Mouse (Mus musculus) mesoderm, embryonic 11.5 days (tissue): Measurements from ENCODE around the gene Lcn2.
A peak's percentile ranks its signal among the peaks of the same experiment; 100 is the strongest.
"Not testable (repeated sequence)": the region's sequence is repeated elsewhere in the genome, so short reads cannot be mapped to it uniquely, and the experiment has no call there.

Experiments
- DNase-seq: peaks from one replicate; pipeline ENCODE4 v3.0.0-alpha.2; 2012; ENCODE audit warnings: low read depth, low spot score

The Lcn2 gene

DNA sequence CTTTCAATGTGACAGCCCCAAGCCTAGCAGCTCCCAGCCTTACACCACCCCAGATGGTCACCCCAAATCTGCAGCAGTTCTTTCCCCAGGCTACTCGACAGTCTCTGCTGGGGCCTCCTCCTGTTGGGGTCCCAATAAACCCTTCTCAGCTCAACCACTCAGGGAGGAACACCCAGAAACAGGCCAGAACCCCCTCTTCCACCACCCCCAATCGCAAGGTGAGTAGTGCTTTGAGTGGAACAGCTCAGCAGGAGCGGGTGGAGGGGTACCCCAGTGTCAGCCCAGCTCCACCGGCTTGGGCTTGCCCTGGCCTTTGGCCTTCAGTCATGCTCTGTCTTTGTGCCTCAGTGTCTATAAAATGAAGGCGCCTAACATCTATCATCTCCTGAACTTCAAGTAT, 20.7 kb downstream of the Lcn2 start:
- DNase-seq = no peak

DNA sequence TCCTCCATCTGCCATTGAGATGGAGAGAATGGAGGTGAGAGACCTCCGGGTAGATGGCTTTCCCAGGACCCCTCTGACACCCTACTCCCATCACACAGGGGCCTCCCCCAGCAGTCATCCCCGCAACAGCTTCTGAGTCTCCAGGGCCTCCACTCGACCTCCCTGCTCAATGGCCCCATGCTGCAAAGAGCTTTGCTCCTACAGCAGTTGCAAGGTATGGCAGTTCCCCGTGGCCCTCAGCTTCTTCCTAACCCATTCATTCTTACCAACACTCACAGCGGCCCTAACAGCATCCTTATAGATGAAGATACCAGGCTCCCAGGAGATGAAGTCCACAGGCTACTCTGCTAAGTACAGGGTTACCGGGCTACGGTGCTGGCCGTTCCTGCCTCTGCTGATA, 23.9 kb downstream of the Lcn2 start:
- no peak for DNase-seq

DNA sequence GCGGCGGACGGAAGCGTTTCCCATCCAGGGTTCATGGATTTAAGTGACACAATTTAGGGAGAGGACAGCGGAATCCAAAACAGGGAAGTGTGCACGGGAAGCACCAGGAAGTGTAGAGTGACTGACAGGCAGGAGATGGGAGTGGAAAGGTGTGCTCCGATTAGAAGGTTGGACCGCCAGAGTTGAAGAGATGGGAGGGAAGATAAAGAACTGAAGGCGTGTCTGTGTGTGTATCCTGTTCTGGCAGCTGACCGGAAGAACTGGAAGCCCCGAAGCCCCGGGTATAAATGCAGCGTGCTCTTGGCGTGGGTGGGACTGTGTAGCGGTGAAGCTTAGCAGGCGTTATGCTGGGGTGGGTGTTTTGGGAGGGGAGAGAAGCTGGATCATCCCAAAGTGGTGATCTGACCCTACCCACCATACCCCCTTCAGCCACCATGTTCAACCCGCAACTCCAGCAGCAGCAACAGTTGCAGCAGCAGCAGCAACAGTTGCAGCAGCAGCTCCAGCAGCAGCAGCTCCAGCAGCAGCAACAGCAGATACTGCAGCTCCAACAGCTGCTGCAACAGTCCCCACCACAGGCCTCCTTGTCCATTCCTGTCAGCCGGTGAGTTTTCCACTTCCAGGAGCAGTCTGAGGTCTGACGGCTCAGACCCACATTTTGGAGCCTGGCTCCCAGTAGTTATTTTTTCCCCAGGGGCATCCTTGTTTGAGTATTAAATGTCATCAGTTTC, 24.5 kb downstream of the Lcn2 start:
- DNase-seq = no peak

DNA sequence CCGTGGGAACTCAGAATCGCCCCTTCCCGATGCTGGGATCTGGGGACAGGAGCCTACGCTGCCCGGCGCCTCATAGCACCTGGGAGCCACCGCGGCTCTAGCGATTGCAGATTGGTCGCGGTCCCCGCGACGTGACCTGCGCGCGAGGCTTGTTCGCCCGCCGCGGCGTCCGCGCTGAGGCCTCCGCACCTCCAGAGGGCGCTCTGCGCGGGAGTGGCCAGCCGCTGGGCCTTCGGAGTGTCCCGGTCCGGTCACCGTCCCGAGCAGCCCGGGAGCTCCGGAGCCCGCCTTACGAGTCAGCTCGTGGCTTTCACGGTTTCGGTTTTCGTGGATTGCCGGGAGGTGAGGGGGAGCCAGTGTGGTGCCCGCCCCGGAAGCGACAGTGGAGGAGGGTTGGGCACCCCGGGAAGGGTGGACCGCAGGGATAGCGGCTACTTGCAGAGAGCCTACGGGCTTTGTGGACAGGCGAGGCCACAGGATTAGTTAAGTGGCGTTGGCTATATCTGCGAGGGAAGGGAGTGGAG, 25.2 kb downstream of the Lcn2 start:
- peak; percentile 89 for DNase-seq

DNA sequence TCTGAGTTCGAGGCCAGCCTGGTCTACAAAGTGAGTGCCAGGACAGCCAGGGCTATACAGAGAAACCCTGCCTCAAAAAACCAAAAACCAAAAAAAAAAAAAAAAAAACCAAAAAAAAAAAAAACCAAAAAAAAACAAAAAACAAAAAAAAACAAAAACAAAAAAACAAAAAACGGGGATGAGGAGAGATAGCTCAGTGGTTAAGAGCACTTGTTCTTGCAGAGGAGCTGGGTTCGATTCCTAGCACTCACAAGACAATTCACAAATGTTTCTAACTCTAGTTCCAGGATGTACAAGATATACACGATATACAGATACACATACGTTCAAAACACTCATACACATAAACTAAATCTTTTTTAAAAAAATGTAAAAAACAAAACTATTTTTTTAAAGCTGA, 25.8 kb downstream of the Lcn2 start:
- not testable (repeated sequence) for DNase-seq

DNA sequence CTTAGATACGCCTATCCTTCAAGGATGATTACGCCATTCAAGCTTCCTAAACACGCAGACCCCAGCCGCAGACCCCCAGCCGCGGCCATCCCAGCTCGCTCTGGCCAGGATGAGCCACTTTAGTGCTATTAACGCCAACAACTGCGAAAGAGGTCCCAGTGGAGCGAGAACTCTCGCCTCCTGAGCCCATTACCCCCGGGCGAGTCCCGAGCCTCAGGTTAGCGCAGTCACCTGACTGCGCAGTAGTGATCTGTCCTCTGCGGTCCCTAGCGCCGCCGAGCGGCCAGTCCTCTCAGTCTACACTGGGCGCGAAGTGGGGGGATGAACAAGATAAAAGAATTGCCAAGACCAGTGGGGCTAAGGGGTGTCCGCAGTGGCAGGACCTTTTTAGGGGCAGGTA, 26.6 kb downstream of the Lcn2 start:
- DNase-seq = peak; percentile 69

DNA sequence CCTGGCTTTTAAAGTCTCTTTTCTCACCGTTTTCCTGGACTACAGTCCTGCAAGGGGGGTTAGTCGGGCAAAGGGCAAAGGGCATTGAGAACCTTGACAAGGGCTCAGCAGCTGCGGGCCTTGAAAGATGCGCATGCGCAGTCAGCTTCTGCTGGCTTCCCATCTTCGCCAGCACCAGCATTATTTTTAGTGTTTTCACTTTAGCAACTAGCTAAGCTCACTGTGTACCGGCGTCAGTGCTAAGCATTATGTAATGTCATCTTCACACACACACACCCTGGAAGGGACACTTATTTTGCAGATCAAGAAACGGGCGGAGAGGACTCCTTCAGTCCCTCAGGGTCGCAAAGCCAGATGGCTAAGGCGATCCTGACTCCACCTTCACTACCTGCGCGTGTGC, 27.3 kb downstream of the Lcn2 start:
- DNase-seq = peak; percentile 84

DNA sequence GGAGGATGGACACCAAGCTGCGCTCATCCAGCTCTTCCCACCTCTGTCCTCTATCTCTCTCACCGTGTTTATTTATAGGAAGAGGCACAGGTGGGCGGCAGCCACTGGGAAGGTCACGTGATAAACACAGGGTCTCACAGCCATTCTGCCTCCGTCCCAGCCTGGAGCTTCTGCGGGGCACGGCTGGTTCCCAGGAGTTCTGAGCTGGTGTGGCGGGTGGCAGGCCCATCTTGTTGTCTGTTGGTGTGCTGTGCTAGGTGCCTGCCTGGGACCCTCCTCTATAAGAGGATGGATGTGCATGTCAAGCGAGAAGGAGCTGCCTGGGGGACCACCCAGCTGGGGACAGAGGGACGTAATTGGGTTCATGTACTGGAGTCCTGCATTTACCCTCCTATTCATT, 29.7 kb downstream of the Lcn2 start:
- DNase-seq = no peak

DNA sequence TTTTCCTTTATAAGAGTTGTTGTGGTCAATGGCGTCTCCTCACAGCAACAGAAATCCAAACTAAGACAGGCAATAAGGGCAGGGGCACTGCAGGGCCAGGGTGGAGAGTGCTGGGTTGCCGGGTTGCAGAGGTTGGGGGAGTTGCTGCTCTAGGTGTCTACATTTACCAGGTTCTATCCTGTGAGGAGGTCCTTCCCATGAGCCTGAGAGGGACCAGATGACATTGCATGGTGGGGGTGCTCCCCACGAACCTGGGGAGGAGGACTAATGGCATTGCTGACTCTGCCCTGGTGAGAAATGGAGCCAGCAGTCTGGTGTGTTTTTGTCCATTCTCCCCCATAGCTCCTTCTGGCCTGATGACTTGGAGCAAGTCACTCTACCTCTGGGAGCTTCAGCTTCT, 30.3 kb downstream of the Lcn2 start:
- no peak for DNase-seq

DNA sequence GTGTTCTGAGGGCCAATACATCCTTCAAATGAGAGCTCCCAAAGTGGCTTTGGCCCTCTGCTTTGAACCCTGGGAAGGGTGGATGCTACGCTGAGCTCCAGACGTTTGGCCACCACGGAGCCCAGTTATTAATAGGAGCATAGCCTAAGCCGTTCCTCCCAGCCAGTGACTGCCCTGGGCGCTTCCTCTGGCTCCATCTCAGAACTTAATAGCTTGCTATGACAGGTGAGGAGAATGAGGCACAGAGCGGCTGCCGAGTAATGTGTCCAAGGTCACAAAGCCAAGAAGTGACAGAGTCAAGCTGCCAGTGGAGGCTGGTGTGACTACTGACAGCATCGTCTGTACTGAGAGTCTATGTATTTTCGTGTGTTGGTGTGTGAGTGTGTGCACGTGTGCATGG, 31.8 kb downstream of the Lcn2 start:
- DNase-seq = no peak

DNA sequence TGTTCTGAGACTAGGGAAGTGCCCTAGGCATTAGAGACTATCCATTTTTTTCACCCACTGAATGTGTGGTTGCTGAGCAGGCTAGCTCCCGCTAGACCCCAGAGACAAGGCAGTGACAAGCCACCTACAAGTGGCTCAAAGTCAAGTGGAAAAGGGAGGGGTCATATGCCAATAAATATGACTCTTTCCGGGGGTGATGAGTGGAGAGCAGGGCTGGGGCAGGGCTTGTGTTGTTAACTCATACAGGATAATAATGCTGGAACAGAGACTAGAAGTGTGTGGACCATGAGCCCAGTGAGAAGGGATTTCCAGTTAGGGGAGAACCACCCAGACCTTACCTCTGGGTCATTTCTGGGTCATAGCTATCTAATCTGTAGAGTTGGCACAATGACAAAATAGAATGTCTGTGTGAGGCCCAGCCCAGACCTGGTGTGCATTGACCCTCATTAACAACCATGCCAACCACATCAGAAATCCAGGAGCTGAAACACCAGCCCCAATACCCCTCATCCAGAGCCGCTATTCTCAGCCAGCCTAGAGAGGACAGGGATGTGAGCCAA, 33.6 kb downstream of the Lcn2 start:
- no peak for DNase-seq

DNA sequence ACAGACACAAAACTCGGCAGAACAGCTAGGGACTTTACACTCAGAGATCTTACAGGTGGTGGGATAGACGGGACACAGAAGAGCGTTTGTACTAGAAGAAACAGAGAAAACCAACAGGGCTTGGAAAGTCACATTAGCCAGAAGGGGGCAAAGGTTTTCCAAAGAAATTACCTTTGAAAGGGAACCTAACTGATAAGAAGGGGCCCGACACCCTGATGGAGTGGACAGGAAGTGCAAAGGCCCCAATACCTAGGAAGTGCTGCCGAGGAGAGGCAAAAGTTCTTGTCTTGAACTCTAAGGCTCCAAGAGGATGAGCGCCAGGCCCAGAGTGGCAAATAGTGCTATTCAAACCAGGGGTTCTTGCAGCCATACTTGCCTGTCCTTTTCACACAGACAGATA, 34.2 kb downstream of the Lcn2 start:
- no peak for DNase-seq

DNA sequence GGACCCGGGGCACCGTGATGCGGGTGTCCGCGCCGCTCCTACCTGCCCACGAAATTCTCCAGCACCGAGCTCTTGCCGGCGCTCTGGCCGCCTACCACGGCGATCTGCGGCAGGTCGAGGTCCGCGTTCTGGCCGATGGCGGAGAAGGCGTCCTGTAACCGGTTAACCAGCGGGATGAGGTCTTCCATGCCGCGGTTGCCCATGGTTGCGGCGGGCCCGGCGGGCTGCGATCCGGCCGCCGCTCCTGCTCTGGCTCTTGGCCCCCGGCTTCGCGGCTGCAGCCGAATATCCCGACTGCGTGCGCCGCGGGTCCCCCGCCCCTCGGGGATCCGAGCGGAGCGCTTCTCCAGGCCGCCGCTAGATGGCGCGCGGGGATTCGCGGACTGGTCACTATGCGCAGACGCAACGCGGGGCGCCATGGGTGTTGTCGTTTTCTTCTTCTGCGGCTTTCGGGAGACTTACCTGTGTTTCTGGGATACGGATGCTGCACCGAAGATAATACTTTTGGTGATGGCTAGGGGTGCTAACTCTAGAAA, 35.0 kb downstream of the Lcn2 start, which contains the start of gene Dnm1:
Gene Dnm1, minus strand, starts transcription at position 332 of the 536 bp plus-strand sequence.
- DNase-seq = peak; percentile 92

DNA sequence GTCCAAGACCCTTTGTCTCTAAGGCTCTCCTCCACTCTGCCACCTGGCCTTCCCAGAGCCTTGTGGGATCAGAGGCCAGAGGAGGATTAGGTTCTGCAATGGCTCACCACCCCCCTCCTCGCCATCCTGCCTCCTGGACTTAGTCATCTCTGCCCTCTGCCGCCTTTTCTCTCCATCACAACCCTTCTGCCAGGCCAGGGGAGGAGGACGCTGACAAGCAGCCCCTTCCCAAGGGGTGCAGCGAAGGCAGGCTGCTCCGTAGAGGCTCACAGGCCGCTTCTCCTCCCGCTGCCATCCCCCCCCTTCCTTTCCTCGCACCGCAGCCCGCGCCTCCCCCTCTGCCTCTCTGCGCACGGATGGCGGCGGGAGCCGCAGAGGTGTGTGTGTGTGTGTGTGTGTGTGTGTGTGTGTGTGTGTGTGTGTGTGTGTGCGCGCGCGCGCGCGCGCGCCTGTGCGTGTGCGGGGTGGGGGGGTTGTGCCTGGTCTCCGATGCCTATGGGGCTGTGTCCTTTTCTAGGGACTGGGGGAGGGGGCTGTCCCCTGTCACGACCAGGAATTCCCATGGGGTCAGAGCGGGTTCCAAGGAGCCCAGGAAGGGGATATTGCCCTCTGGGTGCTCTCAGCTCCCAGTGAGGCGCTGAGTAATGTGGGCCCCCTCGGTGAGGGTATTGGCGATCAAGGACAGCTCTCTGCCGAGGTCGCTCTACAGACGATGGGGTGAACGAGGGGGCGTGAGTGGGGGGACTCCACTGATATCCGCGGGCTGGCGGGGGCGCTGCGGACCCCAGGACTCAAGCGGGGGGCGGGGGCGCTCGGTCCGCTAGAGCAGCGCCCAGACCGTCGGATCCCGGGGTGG, 35.7 kb downstream of the Lcn2 start, which contains the start of gene Ciz1:
Gene Ciz1, plus strand, starts transcription at position 177 of the 856 bp plus-strand sequence.
- peak; percentile 56 for DNase-seq

DNA sequence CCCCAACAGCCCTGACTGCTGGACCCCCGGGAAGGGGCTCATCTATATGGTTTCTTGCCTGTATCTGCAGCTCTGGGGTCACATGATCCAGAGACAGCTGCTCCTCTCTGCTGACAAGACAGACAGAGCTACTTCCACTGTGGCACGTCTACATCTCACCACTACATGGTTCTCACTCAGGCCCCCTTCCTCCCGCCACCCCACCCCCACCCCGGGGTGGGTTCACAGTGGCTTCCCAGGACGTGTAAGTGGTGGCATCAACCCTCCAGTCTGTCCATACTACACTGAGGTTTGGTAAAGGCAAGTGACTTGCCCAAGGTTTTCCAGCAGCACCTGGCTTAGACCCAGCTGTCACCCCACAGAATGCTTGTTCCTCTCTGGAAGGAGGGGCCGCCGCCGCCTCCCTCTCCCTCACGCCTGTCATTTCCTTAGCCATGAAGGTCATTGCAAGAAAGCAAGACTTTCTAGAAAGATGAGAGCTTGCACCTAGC, 36.5 kb downstream of the Lcn2 start:
- no peak for DNase-seq

DNA sequence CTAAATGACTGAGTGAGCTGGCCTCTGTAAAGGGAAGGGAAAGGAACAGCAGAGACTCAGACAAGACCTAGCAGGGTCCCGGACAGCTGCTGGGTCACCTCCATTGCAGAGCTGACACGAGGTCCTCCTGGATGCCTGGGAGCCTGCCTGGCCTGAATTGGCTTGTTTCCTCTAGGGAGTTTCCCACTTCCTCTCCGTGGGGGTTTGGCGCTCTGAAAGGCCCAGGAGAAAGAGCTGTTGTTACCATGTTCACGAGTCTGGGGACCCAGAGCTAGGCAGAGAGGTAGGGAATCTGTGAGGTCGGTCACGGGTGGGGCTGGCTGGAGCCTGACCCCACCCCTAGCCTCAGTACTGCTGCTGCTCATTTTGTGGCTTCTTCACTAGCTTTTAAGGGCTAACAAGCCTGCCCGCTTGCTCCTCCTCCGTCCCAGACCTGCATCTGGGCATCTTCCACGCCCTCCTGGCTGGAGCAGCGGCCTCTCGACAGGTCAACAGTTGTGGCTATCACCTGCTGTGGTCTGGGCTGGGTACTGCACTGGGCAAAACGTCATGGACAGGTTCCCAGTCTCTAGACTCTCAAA, 37.5 kb downstream of the Lcn2 start:
- DNase-seq = no peak

DNA sequence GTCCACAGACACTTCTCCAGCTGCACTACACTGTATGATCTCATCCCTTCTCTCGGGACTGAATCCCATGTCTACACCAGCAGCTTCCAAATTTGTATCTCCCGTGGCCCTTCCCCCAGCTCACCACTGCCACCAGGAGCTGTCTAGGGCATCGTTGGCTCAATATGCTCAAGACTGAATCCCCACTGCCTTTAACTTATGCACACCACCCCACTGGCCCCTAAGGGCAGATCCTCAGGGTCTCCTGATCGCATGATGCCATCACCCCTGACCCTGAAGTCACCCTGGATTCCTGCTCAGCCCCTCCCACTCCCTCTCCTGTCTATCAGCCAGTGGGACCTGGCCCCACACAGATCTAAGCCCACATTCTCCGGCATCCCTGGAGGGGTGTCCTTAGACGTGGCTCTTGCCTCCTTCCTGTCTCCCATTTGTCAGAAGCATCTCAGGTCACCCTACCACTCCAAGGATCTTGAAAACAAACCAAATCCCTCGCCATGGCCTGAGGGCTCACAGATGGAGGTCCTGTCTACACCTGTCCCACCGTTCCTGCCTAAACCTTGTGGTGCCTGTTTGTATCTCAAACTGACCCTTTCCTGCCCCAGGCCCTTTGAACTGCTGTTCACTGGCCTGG, 38.3 kb downstream of the Lcn2 start:
- DNase-seq = no peak

DNA sequence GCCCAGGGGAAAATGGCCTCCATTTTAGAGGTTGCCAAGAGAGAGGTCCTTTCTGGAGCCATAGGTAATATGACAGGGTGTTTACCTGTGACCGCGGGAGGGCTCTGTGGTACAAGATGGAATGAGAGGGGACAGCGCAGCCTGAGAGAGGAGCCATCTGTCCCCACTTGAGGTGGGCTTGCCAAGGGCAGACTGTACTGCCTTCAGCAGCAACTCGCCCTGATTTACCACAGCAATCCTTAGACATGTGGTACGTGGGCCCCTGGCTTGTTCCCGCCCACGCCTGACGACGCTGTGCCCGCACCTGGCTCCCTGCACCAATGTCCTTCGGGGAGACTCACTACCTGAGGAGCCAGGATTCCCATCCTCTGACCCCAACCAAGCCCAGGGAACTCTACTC, 39.7 kb downstream of the Lcn2 start:
- no peak for DNase-seq

DNA sequence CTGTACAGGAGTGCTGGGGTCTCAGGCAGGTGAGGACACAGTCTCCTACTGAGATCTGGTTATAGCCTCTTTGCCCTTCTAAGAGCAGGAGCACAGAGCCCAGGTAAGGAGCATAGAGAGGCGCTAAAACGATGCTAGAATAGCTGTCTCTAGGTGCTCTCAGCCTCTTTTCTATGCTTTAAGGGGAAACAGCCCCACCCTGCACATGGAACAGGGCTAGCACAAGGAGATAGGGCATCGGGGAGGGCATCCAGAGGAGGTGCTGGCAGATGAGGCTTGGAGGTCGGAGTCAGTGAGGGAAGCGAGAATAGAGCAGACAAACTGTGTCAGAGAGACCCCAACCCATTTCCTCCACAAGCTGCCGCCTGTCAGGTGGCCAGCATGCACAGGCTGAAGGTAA, 41.0 kb downstream of the Lcn2 start:
- no peak for DNase-seq

DNA sequence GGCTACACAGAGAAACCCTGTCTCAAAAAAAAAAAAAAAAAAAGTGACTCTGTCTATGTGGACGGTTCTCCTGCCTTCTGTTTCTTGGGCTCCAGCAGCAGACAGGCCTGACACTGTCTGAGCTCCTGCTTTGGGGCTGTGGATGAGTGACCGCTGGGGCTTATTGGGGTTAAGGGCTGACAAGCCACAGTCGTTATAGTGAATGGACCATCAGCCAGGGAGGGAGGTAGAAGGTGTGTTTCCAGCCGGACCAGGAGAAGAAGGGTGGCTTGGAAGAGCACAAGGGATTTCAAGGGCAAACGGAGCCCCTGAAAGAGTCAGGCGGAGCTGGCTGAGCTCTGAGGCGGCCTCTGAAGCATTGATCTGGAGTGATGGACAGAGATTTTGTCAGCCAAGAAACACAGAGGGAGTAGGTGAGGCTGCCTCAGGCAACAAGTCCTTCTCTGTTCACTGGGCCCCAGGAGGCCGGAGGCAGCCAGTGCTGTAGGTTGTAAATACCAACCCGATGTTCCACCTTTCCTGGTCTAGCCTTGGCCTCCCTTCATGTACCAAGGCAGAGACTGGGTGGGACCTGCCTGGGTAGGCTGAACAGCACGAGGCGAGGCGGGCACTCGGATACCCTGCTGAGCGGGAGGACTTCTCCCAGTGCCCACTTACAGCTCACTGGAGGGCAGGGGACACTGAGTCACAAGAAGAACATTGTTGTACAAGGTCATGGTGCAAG, 43.3 kb downstream of the Lcn2 start:
- DNase-seq = no peak
